Mouse (Mus musculus) testis, adult 2 months (tissue): ENCODE measurements around the gene Ugt1a6a. TPM values are rescaled to one million over a fixed set of nuclear protein-coding genes. Genes with fewer than 3 reads are reported as not detected.

Experiments
- H3K27ac ChIP-seq: fragments of 200-500 bp; 2 replicates; pipeline ENCODE4 v1.5.1; 2012; ENCODE audit warnings: low read depth, low read length; ENCODE audit not compliant: control insufficient read depth, insufficient read depth
- H3K27me3 ChIP-seq: fragments of 200-500 bp; 2 replicates; pipeline ENCODE4 v1.6.1; 2012; ENCODE audit warnings: mild to moderate bottlenecking, low read length, moderate library complexity; ENCODE audit not compliant: control insufficient read depth, insufficient read depth
- H3K36me3 ChIP-seq: fragments of 200-500 bp; 2 replicates; pipeline ENCODE4 v1.6.1; 2012; ENCODE audit warnings: mild to moderate bottlenecking, low read length; ENCODE audit not compliant: control insufficient read depth, insufficient read depth
- H3K4me1 ChIP-seq: fragments of 200-500 bp; 2 replicates; pipeline ENCODE4 v1.6.1; 2012; ENCODE audit warnings: low read length; ENCODE audit not compliant: control insufficient read depth, insufficient read depth
- H3K4me3 ChIP-seq: fragments of 200-500 bp; 2 replicates; pipeline ENCODE4 v1.5.1; 2012; ENCODE audit warnings: low read depth, mild to moderate bottlenecking, low read length, moderate library complexity, mixed read lengths; ENCODE audit not compliant: control insufficient read depth
- CTCF ChIP-seq: fragments of 200-500 bp; IDR thresholded peaks from 2 replicates; pipeline ENCODE4 v1.5.1; 2012; ENCODE audit warnings: low read depth, mild to moderate bottlenecking, inconsistent platforms, low read length, moderate library complexity; ENCODE audit not compliant: control insufficient read depth, insufficient read depth, insufficient replicate concordance
- POLR2A ChIP-seq: fragments of 200-500 bp; IDR thresholded peaks from 2 replicates; pipeline ENCODE4 v1.6.1; 2012; ENCODE audit warnings: low read depth, mild to moderate bottlenecking, inconsistent platforms, low read length, moderate library complexity; ENCODE audit not compliant: control insufficient read depth
- polyA plus RNA-seq: library from polyadenylated mRNA; depleted of rRNA; stranded (reverse); fragments of >200 nt; gene quantifications from 2 replicates; pipeline ENCODE4 v1.2.3, GENCODE M21; 2012

The Ugt1a6a gene
- polyA plus RNA-seq, 1 experiment: 26.9 TPM

DNA sequence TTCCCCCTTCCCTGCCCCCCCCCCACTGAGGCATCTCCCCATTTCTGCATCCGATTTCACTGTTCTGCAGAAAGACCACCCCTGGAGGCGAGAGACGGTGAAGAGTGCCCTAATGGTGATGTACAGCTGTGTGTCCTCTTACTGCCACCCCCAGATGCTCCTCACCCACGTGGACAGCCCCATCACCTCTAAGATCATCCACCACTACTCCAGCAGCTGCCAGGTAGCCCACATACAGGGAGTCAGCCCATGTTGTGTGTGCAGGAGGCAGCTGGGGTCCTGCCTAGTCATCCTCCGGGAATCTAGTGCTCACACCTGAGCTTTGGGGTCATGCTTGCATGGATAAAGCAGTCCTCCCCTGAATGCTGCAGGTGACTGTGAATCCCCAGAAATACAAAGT lies 109.3 kb downstream of the Ugt1a6a start:
- H3K4me1 ChIP-seq: no peaks in the 10 kb centered on the region
- TF ChIP-seq POLR2A (no peak), CTCF (no peak)

DNA sequence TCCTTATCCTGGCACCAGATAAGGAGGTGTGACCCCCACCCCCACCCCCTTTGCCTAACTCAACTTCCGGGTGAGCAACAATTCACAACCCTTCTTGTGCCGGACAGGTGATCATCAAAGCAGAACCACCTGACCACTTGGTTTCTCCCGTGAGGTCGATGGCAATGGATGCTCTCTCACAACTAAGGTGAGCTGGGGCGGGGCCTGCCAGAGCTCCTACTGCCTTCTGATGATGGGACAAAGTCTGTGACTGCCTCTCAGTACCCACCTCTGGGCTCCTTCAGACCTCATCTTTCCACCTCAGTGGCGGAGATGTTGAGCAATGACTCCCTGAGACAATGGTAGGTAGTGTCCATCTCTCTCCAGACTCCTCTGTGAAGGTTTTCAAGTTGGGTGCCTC lies 111.3 kb downstream of the Ugt1a6a start:
- no peaks in the 10 kb centered on the region for H3K4me1 ChIP-seq
- H3K27ac ChIP-seq: no peak overlapping the region
- TF ChIP-seq CTCF (no peak), POLR2A (no peak)
- H3K4me3 ChIP-seq: no peak overlapping the region
- no peaks in the 10 kb centered on the region for H3K27me3 ChIP-seq
- no peaks in the 10 kb centered on the region for H3K36me3 ChIP-seq

More for the DNA sequence above, 109.3 kb downstream of the Ugt1a6a start:
- no peak overlapping the region for H3K27ac ChIP-seq
- H3K36me3 ChIP-seq: no peaks in the 10 kb centered on the region
- H3K27me3 ChIP-seq: no peaks in the 10 kb centered on the region
- H3K4me3 ChIP-seq: no peak overlapping the region

DNA sequence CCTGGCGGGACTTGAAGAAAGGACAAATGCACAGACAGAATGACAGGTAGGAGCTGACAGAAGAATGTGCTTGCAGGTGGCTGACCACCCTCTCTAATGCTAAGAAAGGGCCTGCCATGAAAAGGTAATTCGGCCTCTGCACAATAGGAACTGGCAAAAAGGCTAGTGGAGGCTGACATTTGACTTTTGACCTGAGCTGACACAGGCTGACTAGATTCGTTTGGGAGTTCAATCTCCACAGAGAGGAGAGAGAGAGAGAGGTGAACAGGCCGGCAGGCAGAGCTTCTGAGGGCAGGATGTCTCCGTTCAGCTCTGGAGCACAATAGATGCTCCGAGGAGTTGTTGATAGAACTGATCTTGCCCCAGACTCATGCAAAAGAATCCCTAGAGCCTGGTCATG lies 111.8 kb downstream of the Ugt1a6a start:
- H3K27ac ChIP-seq: no peak overlapping the region
- no peaks in the 10 kb centered on the region for H3K27me3 ChIP-seq
- no peak overlapping the region for H3K4me3 ChIP-seq
- TF ChIP-seq POLR2A (no peak), CTCF (no peak)
- no peaks in the 10 kb centered on the region for H3K4me1 ChIP-seq
- no peaks in the 10 kb centered on the region for H3K36me3 ChIP-seq

DNA sequence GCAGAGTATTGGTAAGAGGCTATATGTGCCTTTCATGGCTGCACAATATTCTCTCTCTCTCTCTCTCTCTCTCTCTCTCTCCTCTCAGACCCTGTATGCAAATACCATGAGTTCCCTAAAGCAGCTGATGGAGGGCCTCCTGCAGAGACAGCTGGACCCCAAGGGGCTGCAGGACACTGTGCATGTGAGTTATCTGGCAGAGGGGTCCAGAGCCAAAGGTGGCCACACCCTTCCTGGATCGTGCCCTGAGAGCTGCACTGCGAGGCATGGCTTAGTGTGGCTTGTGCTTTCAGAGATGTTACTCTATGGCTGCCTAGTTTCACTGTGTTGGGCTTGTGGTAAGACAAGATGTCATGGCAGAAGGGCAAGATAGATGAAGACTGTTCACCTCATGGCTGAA lies 113.1 kb downstream of the Ugt1a6a start:
- Histone ChIP-seq H3K36me3 (no peaks in the 10 kb centered on the region), H3K4me3 (no peak overlapping the region), H3K27me3 (no peaks in the 10 kb centered on the region), H3K4me1 (no peaks in the 10 kb centered on the region), H3K27ac (no peak overlapping the region)
- TF ChIP-seq POLR2A (no peak), CTCF (no peak)

DNA sequence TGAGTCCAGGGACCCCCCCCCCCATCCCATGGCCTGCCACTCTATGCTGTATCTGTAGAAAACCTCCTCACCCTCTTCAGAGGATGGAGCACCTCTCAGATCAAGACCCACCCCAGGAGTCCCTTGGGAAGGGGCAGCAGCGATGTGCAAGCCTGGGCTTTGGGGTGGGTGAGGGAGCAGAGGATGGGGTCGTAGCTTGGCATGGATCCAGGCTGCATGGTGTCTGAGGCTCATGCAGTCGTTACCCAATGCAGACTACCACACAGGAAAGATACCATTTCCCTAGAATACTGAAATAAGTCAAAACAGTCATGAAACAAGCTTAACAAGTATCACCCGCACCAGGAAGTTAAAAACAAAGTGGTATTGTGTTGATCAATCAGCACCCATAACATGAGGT lies 114.0 kb downstream of the Ugt1a6a start:
- H3K27ac ChIP-seq: no peak overlapping the region
- no peak overlapping the region for H3K4me3 ChIP-seq
- H3K27me3 ChIP-seq: no peaks in the 10 kb centered on the region
- H3K4me1 ChIP-seq: no peaks in the 10 kb centered on the region
- TF ChIP-seq POLR2A (no peak), CTCF (no peak)
- no peaks in the 10 kb centered on the region for H3K36me3 ChIP-seq

DNA sequence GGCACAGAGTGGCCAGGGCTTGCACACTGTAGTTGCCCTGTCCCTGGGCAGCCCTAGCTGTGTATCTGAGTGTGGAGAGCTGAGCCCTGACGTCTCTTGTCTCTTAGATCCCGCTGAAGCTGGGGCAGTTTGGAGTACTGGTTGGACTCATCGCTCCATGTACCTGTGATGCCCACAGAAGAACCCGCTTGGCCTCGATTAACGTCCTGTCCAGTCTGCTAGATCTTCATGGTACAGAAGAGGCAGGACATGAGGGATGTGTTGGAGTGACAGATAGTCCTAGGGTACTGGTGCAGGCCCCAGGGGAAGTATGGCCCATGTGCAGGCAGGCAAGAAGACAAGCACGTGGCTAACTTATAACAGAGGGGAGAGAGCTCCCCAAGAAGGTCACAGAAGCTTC lies 115.0 kb downstream of the Ugt1a6a start:
- no peaks in the 10 kb centered on the region for H3K4me1 ChIP-seq
- no peak overlapping the region for H3K27ac ChIP-seq
- no peaks in the 10 kb centered on the region for H3K27me3 ChIP-seq
- no peaks in the 10 kb centered on the region for H3K36me3 ChIP-seq
- TF ChIP-seq POLR2A: no peak
- TF ChIP-seq CTCF: no peak
- no peak overlapping the region for H3K4me3 ChIP-seq

DNA sequence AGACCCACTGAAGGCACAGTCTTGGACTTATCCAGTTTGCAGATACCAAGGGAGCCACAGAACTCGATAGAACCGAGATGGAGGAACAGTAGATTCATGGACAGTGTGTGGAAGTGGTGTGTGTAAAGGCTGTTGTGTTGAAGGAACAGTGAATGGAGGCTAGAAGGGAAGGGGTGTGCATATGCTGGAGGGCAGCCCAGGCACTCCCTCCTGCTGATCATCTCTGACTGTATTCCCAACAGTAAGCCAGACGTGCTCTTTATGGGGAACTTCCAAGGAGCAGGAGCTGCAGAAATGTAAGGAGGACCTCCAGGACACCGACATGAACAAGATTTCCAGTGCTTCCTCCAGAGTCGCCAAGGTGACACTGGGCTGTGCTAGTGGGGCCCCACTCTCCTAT lies 115.4 kb downstream of the Ugt1a6a start:
- Histone ChIP-seq H3K36me3 (no peaks in the 10 kb centered on the region), H3K27me3 (no peaks in the 10 kb centered on the region), H3K27ac (no peak overlapping the region), H3K4me3 (no peak overlapping the region), H3K4me1 (no peaks in the 10 kb centered on the region)
- no peak for TF ChIP-seq CTCF
- TF ChIP-seq POLR2A: no peak

DNA sequence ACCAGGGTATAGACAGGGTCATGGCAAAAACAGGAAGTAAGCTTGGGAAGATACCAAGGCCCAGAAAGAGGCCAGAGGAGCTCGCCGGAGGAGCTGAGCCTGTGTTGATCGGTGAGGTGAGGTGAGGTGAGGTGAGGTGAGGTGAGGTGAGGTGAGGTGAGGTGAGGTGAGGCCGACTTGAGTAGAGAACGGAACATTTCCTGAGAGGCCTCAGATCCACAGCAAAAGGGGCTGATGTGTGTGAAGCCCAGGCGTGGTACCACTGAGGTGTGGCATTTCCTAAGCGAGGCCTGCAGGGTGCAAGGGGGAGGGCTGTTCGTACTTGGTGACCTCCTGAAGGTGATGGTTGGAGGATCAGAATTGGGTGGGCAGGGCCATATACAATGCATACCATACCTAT lies 118.5 kb downstream of the Ugt1a6a start:
- Histone ChIP-seq H3K27ac (no peak overlapping the region), H3K27me3 (no peaks in the 10 kb centered on the region), H3K36me3 (no peaks in the 10 kb centered on the region), H3K4me1 (no peaks in the 10 kb centered on the region), H3K4me3 (no peak overlapping the region)
- TF ChIP-seq POLR2A: no peak
- TF ChIP-seq CTCF: no peak
